Mouse (Mus musculus) neutrophil, adult 83 days (primary cell): ENCODE results near the gene Zbtb1. TPM values are rescaled to one million over a fixed set of nuclear protein-coding genes. Genes with fewer than 3 reads are reported as not detected.

Experiments used
- total RNA-seq, 2 experiments: library from RNA; stranded (reverse); gene quantifications; one replicate each; pipeline ENCODE4 v1.2.4; 2023

Zbtb1 gene
- 1 to 10 TPM; 5.9 to 6.0 TPM for total RNA-seq

GRCm38 (mm10) chr12:76369978-76370830 is at the start of gene Zbtb1:
TSS of gene Zbtb1 (plus strand) at chr12:76370266.

GRCm38 (mm10) chr12:76324679-76325431 is 45.2 kb upstream of the Zbtb1 start, which contains the start of gene Akap5:
TSS of gene Akap5 (plus strand) at chr12:76324891.

GRCm38 (mm10) chr12:76369206-76369977 is 674 bp upstream of the Zbtb1 start, which contains the start of gene Zbtb25:
TSS of gene Zbtb25 (minus strand) at chr12:76369602.

GRCm38 (mm10) chr12:76403886-76404537 is 33.9 kb downstream of the Zbtb1 start, which contains the start of gene Hspa2:
TSS of gene Hspa2 (plus strand) at chr12:76404176.

GRCm38 (mm10) chr12:76417433-76417854 is 47.4 kb downstream of the Zbtb1 start, which contains the start of gene Ppp1r36:
TSS of gene Ppp1r36 (plus strand) at chr12:76417538.

Other genes with a start within 250 kb of the Zbtb1 start
- under 1 TPM in 1 of 2 experiments, not detected in 1; 0.18 TPM for gene Esr2, start 193.0 kb upstream of the Zbtb1 start, total RNA-seq
- gene Tex21, start 123.5 kb upstream of the Zbtb1 start, total RNA-seq, result not detected
- 10 to 100 TPM; 21.0 to 28.3 TPM for gene Mthfd1, start 115.0 kb upstream of the Zbtb1 start, total RNA-seq
- under 1 TPM; 0.22 TPM for gene Akap5, start 45.4 kb upstream of the Zbtb1 start, total RNA-seq
- 1 to 10 TPM; 6.6 to 7.9 TPM for gene Zbtb25, start 664 bp upstream of the Zbtb1 start, total RNA-seq
- gene Hspa2, start 33.9 kb downstream of the Zbtb1 start, total RNA-seq, result 1 to 10 TPM; 5.0 to 6.3 TPM
- not detected for gene Ppp1r36, start 47.3 kb downstream of the Zbtb1 start, total RNA-seq
- gene Plekhg3, start 160.6 kb downstream of the Zbtb1 start, total RNA-seq, result 100 to 1,000 TPM in 1 of 2 experiments, 10 to 100 TPM in 1; 97.9 to 120 TPM